Mouse (Mus musculus) adrenal gland (tissue): ENCODE measurements at regions not wholly inside any gene's neighbourhood (a gene's known extent, or its start where the extent isn't known, plus 50 kb on each side); places are given as distances from the start of the nearest gene placed in this dataset.

Experiments
- intact Hi-C: fragments of 180-260 bp; cut with DNase I; formaldehyde crosslinking; loops from one replicate; pipeline ENCODE4 v1.15.1; 2025

DNA sequence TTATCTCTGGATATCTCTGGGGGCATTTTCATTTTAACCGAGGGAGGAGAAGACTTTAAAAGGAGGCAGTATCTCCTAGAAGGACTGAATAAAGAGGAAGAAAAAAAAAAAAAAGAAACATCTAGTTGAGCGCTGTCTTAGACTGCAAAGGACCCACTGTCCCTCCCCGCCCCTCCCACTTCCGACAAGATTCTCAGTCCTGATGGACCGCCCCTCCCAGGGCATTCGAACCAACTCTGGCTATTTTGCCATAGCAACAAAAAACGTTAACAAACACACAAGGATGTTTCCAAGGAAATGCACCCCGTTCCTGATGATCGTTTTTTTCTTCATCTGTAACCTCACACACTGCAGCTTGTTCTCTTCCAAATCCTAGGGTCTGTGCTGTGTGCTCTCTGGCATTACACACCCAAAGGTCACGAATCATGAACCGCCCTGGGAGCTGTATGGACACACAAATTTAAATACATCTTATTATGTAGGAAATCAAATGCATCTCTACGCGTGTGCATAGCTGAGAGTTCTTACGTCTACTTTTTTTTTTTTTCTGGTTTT is 75.8 kb downstream of the Rnd3 start:
- intact Hi-C loops = no loop called here

DNA sequence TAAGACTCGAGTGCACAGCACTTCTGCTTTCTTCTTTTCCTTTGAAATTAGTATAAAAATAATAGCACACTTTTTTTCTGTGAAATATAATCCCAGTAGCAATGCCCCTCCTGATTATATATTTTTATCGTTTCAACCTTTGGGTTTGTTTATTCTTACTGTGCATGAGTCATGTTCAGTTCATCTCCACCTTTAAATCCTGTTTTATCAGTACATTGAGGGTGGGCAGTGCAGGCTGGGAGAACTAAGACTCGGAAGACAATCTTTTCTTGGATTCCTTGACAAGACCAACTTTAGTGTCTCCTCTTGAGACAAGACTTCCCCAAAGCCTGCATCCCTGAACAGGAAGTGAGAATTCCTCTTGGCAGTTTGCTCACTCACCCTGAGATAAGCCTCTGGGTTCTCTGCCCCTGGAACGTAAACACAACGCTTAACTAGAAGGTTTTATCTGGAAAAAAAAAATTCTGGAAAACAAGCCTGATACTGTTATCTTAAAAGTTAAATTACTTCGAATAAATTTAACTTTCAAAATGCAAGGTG is 76.5 kb downstream of the Rnd3 start:
- intact Hi-C loops = no loop called here

DNA sequence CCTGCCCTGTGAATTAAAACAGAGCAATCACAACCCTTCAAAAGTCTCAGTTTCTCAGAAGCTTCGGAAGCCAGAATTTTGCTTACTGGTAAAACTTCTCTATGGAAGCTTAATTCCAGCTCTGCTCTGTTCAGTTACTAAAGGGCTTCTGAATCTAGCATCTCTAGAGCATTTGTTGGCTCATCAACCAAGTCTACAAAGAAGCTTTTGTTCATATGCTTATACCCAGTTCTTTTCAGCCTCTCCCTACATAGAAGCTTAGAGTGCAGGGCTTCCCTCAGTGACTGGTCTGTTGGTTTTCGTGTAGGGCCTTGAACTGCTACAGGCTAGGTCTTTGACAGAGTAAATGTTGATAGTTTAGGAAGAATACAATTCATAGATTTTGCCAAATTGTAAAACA is 78.0 kb downstream of the Rnd3 start:
- intact Hi-C loops = no loop called here

GRCm38 (mm10) chr2:51066423-51066831 is 82.5 kb downstream of the Rnd3 start:
- intact Hi-C loops = no loop called here

- intact Hi-C loops = no loop called here
Observed at GRCm38 (mm10) chr2:51065821-51066220, 83.1 kb downstream of the Rnd3 start.

DNA sequence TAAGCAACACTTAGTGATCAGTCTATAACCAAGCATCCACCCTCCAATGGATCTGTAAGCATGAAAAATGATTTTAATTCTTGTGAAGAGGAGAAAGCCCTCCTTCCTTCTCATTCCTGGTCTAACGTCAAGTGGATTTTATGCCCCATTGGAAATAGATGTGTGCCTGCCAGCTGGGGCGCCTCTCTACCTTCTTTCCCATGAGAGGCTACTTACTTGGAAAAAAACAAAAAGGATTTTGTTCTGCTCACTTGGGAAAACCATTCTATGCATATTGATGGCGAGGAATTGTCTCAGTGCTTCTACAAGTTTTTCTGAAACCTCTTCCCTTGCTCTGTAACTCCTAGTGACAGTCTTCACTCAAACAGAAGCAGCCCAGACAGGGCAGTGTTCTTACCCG is 84.1 kb downstream of the Rnd3 start:
- intact Hi-C loops = no loop called here

GRCm38 (mm10) chr2:51062049-51062448 is 86.9 kb downstream of the Rnd3 start:
- intact Hi-C loops = no loop called here

GRCm38 (mm10) chr2:51058158-51058557 is 90.8 kb downstream of the Rnd3 start:
- intact Hi-C loops = no loop called here

- intact Hi-C loops = no loop called here
Observed at GRCm38 (mm10) chr2:51056141-51056731, 92.7 kb downstream of the Rnd3 start.

GRCm38 (mm10) chr2:51055339-51055738 is 93.6 kb downstream of the Rnd3 start:
- intact Hi-C loops = no loop called here

- intact Hi-C loops = no loop called here
Observed at GRCm38 (mm10) chr2:51049834-51050170, 99.1 kb downstream of the Rnd3 start.

GRCm38 (mm10) chr2:51049101-51049833 is 99.6 kb downstream of the Rnd3 start:
- intact Hi-C loops = no loop called here

DNA sequence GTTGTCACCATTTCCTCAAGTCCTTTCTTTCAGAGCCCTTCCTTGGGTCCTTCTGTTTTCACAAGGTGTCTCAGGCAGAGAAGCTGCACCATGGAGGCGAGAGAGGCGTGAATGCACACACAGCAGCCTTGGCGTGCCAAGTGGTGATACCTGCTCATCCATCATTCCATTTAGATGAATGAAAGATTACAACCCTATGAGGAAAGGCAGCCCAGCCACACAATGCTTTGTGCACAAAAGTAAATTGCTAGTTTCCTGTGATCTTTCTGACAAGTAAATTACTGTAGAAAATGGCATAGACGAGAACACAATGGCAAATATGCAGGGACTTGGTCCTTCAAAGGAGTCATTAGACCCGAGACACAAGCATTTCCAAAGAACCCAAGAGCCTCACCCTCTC is 101.4 kb downstream of the Rnd3 start:
- intact Hi-C loops = no loop called here

DNA sequence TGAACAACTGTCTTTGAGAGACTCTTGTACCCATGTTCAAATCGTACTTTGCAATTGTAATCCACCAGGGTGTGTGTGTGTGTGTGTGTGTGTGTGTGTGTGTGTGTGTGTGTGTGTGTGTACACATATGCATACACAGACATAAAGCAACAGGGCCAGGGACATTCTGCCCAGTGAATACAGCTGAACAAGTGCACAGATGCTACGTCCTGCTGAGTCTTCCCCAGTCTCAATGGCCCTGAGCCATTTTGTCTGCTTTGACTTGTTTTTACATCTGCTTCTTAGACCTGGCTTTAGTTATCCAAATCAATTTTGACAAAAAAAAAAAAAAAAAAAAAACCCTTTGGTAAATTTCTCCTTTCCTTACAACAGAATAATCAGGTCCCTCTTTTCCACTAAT is 103.3 kb downstream of the Rnd3 start:
- intact Hi-C loops = no loop called here

- intact Hi-C loops = no loop called here
Observed at GRCm38 (mm10) chr2:51041101-51041500, 107.8 kb downstream of the Rnd3 start.

DNA sequence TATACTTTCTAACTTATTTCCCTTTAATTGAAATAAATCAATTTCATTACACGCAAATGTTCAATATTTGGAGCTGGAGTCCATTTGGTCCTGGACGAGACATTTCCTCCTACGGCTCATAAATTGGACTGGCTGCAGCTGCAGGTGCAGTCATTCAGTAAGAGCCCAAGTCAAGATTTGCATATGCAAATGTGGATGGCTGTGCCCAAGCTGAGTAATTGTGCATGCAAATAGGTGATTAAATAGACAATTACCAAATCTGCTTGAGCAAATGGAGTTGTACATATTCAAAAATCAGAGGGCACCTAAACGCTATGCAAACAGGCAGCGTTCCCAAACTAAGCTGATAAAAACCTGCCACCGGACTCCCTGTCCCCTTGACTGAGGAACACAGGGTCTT is 110.2 kb downstream of the Rnd3 start:
- intact Hi-C loops = no loop called here

- intact Hi-C loops = no loop called here
Observed at GRCm38 (mm10) chr2:51036995-51037394, 111.9 kb downstream of the Rnd3 start.

- intact Hi-C loops = no loop called here
Observed at GRCm38 (mm10) chr2:51036190-51036755, 112.6 kb downstream of the Rnd3 start.

DNA sequence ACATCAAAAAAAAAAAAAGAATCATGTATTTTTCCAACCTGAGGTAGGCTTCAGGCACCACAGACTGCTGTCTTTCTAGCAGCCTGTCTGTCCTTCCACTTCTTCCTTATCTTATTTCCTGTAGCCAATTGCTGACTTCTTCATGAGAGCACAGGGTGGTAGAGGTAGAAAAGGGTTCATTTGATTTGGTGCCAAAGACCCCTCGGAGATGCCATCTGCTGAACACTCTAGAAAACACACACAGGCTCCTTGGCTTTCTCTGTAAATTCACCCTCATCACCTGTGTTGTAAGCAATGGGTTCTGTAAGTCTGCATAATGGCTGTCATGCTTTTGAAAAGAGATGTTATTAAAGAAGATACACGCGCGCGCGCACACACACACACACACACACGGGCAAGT is 115.0 kb downstream of the Rnd3 start:
- intact Hi-C loops = no loop called here

DNA sequence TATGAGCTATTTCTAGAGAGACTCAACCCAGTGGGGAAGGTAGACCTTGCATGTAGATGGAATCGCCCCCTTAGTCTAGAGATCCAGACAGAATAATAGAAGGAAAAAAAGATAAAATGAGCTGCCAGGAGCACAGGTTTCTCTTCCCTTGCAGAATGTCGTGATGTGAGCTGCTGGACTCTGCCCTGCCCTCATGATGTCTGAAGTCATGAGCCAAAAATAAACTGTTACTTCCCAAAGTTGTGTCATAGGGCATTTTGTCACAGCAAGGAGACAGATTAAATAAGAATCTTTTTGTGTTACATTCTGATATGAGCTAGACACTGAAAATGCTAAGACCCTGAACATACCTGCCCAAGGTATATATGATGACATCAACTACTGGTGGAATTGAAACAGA is 126.4 kb downstream of the Rnd3 start:
- intact Hi-C loops = no loop called here

DNA sequence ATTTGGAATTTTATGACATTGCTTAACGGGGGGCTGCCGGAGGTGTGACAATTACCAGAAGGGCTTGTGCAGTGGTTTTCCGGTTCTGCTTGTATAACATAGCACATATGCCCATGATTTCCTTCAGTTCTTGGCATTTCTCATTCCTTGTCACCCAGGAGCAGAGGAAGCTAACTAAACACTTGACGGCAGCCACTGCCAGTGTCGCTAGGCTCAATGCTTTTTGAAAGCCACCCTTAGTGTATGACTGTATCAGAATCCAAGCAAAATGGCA is 132.8 kb downstream of the Rnd3 start:
- intact Hi-C loops = no loop called here

DNA sequence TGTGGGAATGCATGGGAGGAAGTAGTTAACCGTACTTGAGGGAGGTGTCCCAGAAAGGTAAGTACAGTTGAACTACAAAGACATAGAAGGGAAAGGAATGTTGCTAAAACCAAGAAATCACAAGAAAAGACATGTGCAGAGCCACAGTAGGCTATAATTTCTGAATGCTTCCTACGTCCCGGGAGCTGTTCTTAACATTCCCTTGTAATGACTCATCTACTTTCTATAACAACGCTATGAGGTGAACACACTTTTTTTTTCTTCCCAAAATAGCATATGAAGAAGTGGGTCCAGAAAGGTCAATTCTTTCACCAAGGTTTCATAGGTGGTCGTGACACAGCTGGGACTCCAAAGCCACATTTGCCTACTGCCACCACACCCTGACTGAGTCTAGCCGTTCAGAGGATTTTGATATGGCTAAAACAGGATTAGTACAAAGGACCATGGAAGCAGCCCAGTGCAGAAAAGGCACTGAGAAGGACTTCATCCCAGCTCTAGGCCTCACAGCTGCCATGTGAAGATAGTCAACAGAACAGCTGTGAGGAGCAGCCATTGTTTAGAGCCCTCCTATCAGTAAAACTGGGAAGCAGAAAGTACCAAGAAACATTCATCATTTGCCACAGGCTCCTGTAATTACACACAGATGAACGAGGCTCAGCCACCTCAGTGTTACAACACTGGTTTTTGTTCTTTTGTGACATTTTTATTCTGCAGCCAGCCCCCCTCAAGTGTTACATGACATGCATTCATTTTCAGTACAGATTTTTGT is 133.4 kb downstream of the Rnd3 start:
- intact Hi-C loops = no loop called here
